Mouse (Mus musculus): Measurements from ENCODE around the gene Hist1h1d.

GRCm38 (mm10) chr13:23597957-23598356, 44.9 kb downstream of the Hist1h1d start:
- TF ChIP-seq POLR2A (IDR thresholded peaks at IDR 0.05; ENCODE audit: control insufficient read depth, extremely low read depth, insufficient read depth, low read length, poor library complexity) (no peak), CTCF (IDR thresholded peaks at IDR 0.05; ENCODE audit: borderline replicate concordance, control insufficient read depth, extremely low read depth, insufficient read depth, low read length, poor library complexity) (no peak)

All from thymus, adult 2 months (tissue).